Mouse (Mus musculus) E14TG2a.4 (cell line): ENCODE data around the gene Mex3b.

Source experiments
- H3K27me3 ChIP-seq: 2 replicates; pipeline ENCODE4 v1.6.1; 2014; ENCODE audit warnings: low read length, control low read depth; ENCODE audit not compliant: insufficient read depth
- H3K36me3 ChIP-seq: 2 replicates; pipeline ENCODE4 v1.6.1; 2014; ENCODE audit warnings: low read length, control low read depth; ENCODE audit not compliant: insufficient read depth
- H3K4me1 ChIP-seq: replicated peaks from 2 replicates; pipeline ENCODE4 v1.6.1; 2014; ENCODE audit warnings: low read depth, low read length, control low read depth
- H3K4me3 ChIP-seq: replicated peaks from 2 replicates; pipeline ENCODE4 v1.5.1; 2014; ENCODE audit warnings: mild to moderate bottlenecking, low read length
- H3K9me3 ChIP-seq: 2 replicates; pipeline ENCODE4 v1.6.1; 2014; ENCODE audit warnings: low read length, control low read depth
- CTCF ChIP-seq: conservative IDR thresholded peaks from 2 replicates; pipeline ENCODE4 v1.5.1; 2014; ENCODE audit warnings: low read length
- NANOG ChIP-seq: IDR thresholded peaks from 2 replicates; pipeline ENCODE4 v1.6.1; 2014; ENCODE audit warnings: borderline replicate concordance, low read length, mixed read lengths
- POU5F1 ChIP-seq: IDR thresholded peaks from 2 replicates; pipeline ENCODE4 v1.6.1; 2014; ENCODE audit warnings: low read length, borderline replicate concordance

Gene Mex3b

GRCm38 (mm10) chr7:82838965-82839675 lies 28.0 kb upstream of the Mex3b start:
- H3K4me3 ChIP-seq = no peak overlapping the region
- TF ChIP-seq CTCF (no peak), NANOG (no peak), POU5F1 (no peak)
- peaks cover 22% of the 10 kb centered on the region for H3K4me1 ChIP-seq
- no peaks in the 10 kb centered on the region for H3K9me3 ChIP-seq
- peaks cover 5% of the 10 kb centered on the region; the same call in 1 of the 2 replicates for H3K27me3 ChIP-seq
- no peaks in the 10 kb centered on the region for H3K36me3 ChIP-seq

- Histone ChIP-seq H3K27me3 (peaks cover 9% of the 10 kb centered on the region), H3K4me3 (peak overlapping the region; percentile 39), H3K36me3 (no peaks in the 10 kb centered on the region), H3K4me1 (peaks cover 22% of the 10 kb centered on the region), H3K9me3 (no peaks in the 10 kb centered on the region)
- peak; percentile 53; the same call in 1 of the 2 replicates for TF ChIP-seq POU5F1
- no peak for TF ChIP-seq CTCF
- no peak for TF ChIP-seq NANOG
These were observed 24.8 kb upstream of the Mex3b start for GRCm38 (mm10) chr7:82842222-82842920.

DNA sequence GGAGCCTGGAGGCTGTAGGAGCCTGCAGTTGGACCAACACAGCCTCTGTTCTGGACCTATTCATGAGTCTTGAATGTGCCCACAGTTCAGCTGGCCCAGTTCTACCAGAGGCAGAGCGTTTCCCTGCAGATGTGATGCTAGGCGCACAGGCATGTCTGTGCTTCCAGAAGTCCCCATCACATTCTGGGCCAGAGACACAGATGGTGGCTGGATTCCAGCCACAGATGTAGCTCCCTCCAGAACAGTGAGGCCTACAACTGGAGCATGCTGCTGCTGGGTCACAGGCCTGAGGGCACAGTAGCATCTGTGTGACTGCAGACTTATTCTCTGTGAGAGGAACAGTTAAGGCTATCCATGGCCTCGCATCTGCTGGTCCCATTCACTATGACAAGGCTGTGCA lies 16.4 kb upstream of the Mex3b start:
- Histone ChIP-seq H3K36me3 (no peaks in the 10 kb centered on the region), H3K4me1 (peaks cover 38% of the 10 kb centered on the region), H3K9me3 (no peaks in the 10 kb centered on the region), H3K4me3 (no peak overlapping the region), H3K27me3 (peaks cover 11% of the 10 kb centered on the region)
- no peak for TF ChIP-seq CTCF

DNA sequence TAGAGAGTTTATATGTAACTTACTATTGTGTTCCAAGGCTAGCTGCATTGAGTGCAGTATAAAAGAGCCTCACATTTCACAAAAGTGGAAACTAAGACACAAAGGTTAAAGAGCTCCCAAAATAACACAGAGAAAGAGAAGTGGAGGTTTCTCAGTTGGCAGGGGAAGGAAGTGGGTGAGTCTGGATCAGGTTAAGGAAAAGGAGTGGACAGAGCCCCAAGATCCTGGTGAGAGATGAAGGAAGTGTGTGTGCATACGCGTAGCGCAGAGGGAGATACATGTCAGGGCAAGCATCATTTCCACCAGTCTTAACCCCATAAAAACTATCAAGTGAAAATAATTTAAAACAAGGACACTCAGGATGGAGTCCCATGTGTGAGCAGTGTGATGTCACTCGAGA lies 15.5 kb upstream of the Mex3b start:
- Histone ChIP-seq H3K36me3 (no peaks in the 10 kb centered on the region), H3K9me3 (no peaks in the 10 kb centered on the region), H3K4me1 (peaks cover 38% of the 10 kb centered on the region), H3K4me3 (no peak overlapping the region), H3K27me3 (peaks cover 13% of the 10 kb centered on the region)
- TF ChIP-seq POU5F1 = no peak
- no peak for TF ChIP-seq CTCF
- TF ChIP-seq NANOG = no peak

- Histone ChIP-seq H3K27me3 (peaks cover 8% of the 10 kb centered on the region), H3K36me3 (no peaks in the 10 kb centered on the region)
These were observed 12.9 kb upstream of the Mex3b start for GRCm38 (mm10) chr7:82854195-82854766.

DNA sequence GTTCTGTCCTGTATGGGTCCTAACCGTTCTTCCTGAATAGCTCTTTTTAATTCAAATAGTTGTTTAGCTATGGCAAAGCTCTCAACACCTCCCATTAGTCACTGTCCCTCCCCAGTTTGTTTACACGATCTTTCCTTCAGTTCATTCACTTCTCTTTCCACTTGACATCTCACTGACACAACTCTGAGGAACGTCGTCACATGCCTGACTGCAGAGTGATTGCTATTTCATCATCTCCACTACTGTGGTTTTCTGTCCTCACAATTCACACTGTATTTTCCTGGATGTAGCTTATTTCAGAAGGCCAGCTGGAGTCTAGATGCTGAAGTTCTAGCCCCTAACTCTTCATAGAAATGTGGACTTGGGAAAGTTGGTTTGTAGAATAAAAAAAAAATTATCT lies 8.5 kb upstream of the Mex3b start:
- H3K27me3 ChIP-seq = peaks cover 34% of the 10 kb centered on the region
- TF ChIP-seq CTCF (no peak), POU5F1 (no peak), NANOG (no peak)
- H3K4me3 ChIP-seq = no peak overlapping the region
- no peaks in the 10 kb centered on the region for H3K36me3 ChIP-seq
- no peaks in the 10 kb centered on the region for H3K9me3 ChIP-seq
- peaks cover 19% of the 10 kb centered on the region for H3K4me1 ChIP-seq

More at GRCm38 (mm10) chr7:82854195-82854766, 12.9 kb upstream of the Mex3b start:
- Histone ChIP-seq H3K4me1 (peaks cover 44% of the 10 kb centered on the region), H3K4me3 (no peak overlapping the region), H3K9me3 (no peaks in the 10 kb centered on the region)
- no peak for TF ChIP-seq CTCF
- TF ChIP-seq POU5F1 = no peak
- no peak for TF ChIP-seq NANOG

DNA sequence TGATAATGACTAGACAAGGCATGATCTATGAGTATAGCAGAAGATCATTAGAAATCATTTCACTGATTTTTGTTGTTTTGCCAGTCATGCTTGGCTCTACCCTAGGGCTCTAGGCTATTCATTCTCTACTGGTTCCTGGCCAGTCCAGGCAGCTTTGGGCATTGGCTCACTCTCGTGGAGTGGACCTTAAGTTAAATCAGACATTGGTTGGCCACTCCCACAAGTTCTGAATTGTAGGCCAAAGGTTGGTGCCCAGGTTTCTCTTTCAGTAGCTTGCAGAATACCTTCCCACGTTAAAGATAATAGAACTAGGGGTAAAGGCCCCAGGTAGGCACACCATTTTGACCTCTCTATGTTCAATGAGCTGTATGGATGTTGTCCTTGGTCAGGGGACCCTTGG lies 6.5 kb upstream of the Mex3b start:
- no peak for TF ChIP-seq CTCF
- no peak for TF ChIP-seq POU5F1
- TF ChIP-seq NANOG = no peak

GRCm38 (mm10) chr7:82863341-82863740 lies 3.8 kb upstream of the Mex3b start:
- H3K36me3 ChIP-seq = no peaks in the 10 kb centered on the region
- no peak overlapping the region for H3K4me3 ChIP-seq
- H3K4me1 ChIP-seq = peaks cover 16% of the 10 kb centered on the region
- H3K9me3 ChIP-seq = no peaks in the 10 kb centered on the region
- TF ChIP-seq NANOG = no peak
- no peak for TF ChIP-seq CTCF
- no peak for TF ChIP-seq POU5F1
- peaks cover 53% of the 10 kb centered on the region for H3K27me3 ChIP-seq

More for the DNA sequence above, 6.5 kb upstream of the Mex3b start:
- H3K4me1 ChIP-seq = peaks cover 17% of the 10 kb centered on the region
- no peaks in the 10 kb centered on the region for H3K9me3 ChIP-seq
- peaks cover 46% of the 10 kb centered on the region for H3K27me3 ChIP-seq
- H3K4me3 ChIP-seq = no peak overlapping the region
- no peaks in the 10 kb centered on the region for H3K36me3 ChIP-seq
